Mouse (Mus musculus) C2C12 (cell line): ENCODE data around the gene Mex3a.

Experiments used
- CTCF ChIP-seq: IDR thresholded peaks from one replicate; pipeline ENCODE4 v1.5.1; 2011; ENCODE audit not compliant: control insufficient read depth, insufficient read depth, insufficient read length
- FOSL1 ChIP-seq: IDR thresholded peaks from one replicate; pipeline ENCODE4 v1.8.0; 2011; ENCODE audit warnings: mild to moderate bottlenecking, low read length; ENCODE audit not compliant: poor library complexity, insufficient read depth, severe bottlenecking
- MAX ChIP-seq: IDR thresholded peaks from one replicate; pipeline ENCODE4 v1.6.1; 2011; ENCODE audit warnings: mild to moderate bottlenecking, control low read depth
- MYOD1 ChIP-seq: IDR thresholded peaks from one replicate; pipeline ENCODE4 v1.6.1; 2011; ENCODE audit warnings: low read depth; ENCODE audit not compliant: control insufficient read depth, insufficient read length
- MYOG ChIP-seq: IDR thresholded peaks from one replicate; pipeline ENCODE4 v1.6.1; 2011; ENCODE audit not compliant: control insufficient read depth, insufficient read length; ENCODE audit errors: extremely low read depth
- USF1 ChIP-seq: IDR thresholded peaks from one replicate; pipeline ENCODE4 v1.6.1; 2011; ENCODE audit warnings: low read depth, mild to moderate bottlenecking, control low read depth, moderate library complexity

DNA sequence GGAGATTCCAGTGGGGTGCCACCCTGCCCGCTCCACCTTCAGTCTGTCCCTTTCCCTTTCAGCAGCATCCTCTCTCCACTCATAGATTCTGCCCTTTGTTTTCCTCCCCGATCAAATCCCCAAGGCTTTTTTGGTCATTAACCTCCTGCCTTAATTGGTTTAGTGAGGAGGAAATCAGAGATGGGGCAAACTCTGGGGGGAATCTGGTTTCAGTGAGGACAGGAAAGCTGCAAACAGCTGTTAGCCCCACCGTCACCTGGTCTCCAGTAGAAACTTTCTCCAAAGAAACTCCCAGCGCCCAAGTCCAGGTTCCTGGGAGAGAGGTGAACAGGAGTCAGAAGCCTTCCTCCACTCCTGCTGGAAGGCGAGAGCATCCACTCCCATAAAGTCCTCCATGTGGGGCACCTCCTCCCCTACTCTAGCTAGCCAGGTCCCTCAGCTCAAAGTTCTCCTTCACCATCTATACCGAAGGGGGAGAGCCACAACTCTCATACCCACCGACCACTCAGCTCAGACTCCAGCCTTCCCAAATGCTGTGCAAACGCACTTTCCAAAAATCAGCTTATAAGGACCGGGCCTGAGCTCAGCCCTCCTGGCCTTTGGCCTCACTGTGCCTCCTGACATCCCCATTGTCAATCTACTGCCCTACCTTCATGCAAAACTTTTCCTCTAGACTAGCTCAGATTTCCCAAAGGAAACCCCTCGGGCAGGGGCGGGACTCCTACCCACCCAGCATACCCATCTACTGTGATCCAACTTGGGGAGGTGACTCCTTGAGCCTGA lies 1.9 kb upstream of the Mex3a start:
- no peak for TF ChIP-seq USF1
- TF ChIP-seq CTCF: no peak
- no peak for TF ChIP-seq MYOG
- no peak for TF ChIP-seq MAX
- TF ChIP-seq MYOD1: no peak
- no peak for TF ChIP-seq FOSL1
